Mouse (Mus musculus) heart, adult 2 months (tissue): ENCODE results near the gene 1700029H14Rik. TPM values are rescaled to one million over a fixed set of nuclear protein-coding genes. Genes with fewer than 3 reads are reported as not detected.

ENCODE experiments used
- DNase-seq, 2 experiments: peaks; one replicate each; pipeline ENCODE4 v3.0.0; 2021
- H3K27ac ChIP-seq: fragments of 200-600 bp; 2 replicates; pipeline ENCODE4 v1.8.1; 2022
- H3K27me3 ChIP-seq: fragments of 200-500 bp; 2 replicates; pipeline ENCODE4 v1.6.1; 2012; ENCODE audit warnings: mild to moderate bottlenecking, low read length, inconsistent platforms, mixed read lengths; ENCODE audit not compliant: control insufficient read depth, insufficient read depth
- H3K36me3 ChIP-seq: fragments of 200-500 bp; 2 replicates; pipeline ENCODE4 v1.6.1; 2012; ENCODE audit warnings: low read length, inconsistent platforms; ENCODE audit not compliant: control insufficient read depth, insufficient read depth
- H3K4me1 ChIP-seq: fragments of 200-500 bp; 2 replicates; pipeline ENCODE4 v1.6.1; 2011; ENCODE audit warnings: low read length; ENCODE audit not compliant: control insufficient read depth, insufficient read depth
- H3K4me3 ChIP-seq: fragments of 200-600 bp; 2 replicates; pipeline ENCODE4 v1.8.1; 2022
- H3K79me2 ChIP-seq: fragments of 200-500 bp; replicated peaks from 2 replicates; pipeline ENCODE4 v1.6.1; 2012; ENCODE audit warnings: mild to moderate bottlenecking, inconsistent platforms, low read length, moderate library complexity, mixed read lengths; ENCODE audit not compliant: control insufficient read depth, insufficient read depth
- H3K9ac ChIP-seq: fragments of 200-500 bp; 2 replicates; pipeline ENCODE4 v1.6.1; 2012; ENCODE audit warnings: low read depth, mild to moderate bottlenecking, control low read depth, inconsistent platforms, low read length, mixed read lengths
- CTCF ChIP-seq: fragments of 200-600 bp; IDR thresholded peaks from 2 replicates; pipeline ENCODE4 v1.8.1; 2022; ENCODE audit warnings: antibody characterized with exemption, mild to moderate bottlenecking, moderate library complexity
- EP300 ChIP-seq: fragments of 200-500 bp; IDR thresholded peaks from 2 replicates; pipeline ENCODE4 v1.6.1; 2011; ENCODE audit warnings: low read depth, low read length, control low read depth; ENCODE audit not compliant: insufficient read depth
- POLR2A ChIP-seq: fragments of 200-500 bp; IDR thresholded peaks from 2 replicates; pipeline ENCODE4 v1.6.1; 2011; ENCODE audit warnings: mild to moderate bottlenecking, low read depth, low read length, control low read depth; ENCODE audit not compliant: insufficient read depth
- WGBS: fragments of 180-500 bp; shearing (Covaris S2); methylation state at CpG from one replicate; pipeline ENCODE4 v1.1.7; 2018; 5-methylcytosine and 5-hydroxymethylcytosine counted together
- intact Hi-C: fragments of 180-260 bp; cut with DNase I; formaldehyde crosslinking; loops from one replicate; pipeline ENCODE4 v1.15.1; 2025
- long read RNA-seq: library from polyadenylated mRNA; stranded (forward); transcript quantifications from one replicate; pipeline ENCODE4 v2.0.0, GENCODE M21; 2021
- polyA plus RNA-seq: library from polyadenylated mRNA; depleted of rRNA; stranded (reverse); fragments of >200 nt; gene quantifications from 2 replicates; pipeline ENCODE4 v1.2.3, GENCODE M21; 2012; rRNA removed
- total RNA-seq, 2 experiments: library from RNA; stranded (reverse); gene quantifications; 2 replicates each; pipeline ENCODE4 v1.2.3; 2021

Gene 1700029H14Rik
- total RNA-seq, result not detected
- 0.32 and 0.45 TPM in 2 replicates for polyA plus RNA-seq
- long read RNA-seq, result 0 reads

DNA sequence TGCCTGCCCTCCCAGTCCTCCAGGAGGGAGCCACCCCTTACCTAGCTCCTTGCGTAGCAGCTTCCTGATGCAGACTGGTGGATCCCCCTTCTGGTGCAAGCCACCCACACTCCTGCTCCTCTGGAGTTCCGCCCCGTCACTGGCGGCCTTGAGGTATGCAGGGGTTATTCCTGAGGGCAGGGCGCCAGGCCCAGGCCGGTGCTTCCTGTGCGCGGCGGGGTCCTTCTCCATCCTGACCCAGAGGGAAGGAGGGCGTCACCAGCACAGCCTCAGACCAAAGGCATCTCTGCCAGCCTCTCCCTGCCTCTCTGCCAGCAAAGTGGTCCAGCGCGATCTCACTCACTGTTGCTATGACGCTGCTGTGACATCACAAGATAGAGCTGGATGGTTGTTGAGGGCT, at the start of gene 1700029H14Rik:
Gene 1700029H14Rik, minus strand, starts transcription at position 344 of the 400 bp plus-strand sequence.
- Histone ChIP-seq H3K4me3 (no peak within 1 kb of the TSS), H3K27ac (no peak within 1 kb of the TSS), H3K27me3 (no peaks in the 10 kb centered on the region), H3K79me2 (no peaks in the 10 kb centered on the region), H3K9ac (no peak within 1 kb of the TSS), H3K36me3 (no peaks in the 10 kb centered on the region), H3K4me1 (peaks cover 1% of the 10 kb centered on the region; the same call in 1 of the 2 replicates)
- 19% methylated on average over 13 of the region's 13 CpGs for WGBS
- TF ChIP-seq CTCF (peak; percentile 28), EP300 (no peak), POLR2A (no peak)
- intact Hi-C loops, result no loop called here
- DNase-seq, result peak; percentile 23 to 34

GRCm38 (mm10) chr8:13611702-13612101, 49.4 kb upstream of the 1700029H14Rik start:
- intact Hi-C loops, result no loop called here
- TF ChIP-seq POLR2A (no peak), CTCF (no peak), EP300 (no peak)
- no peaks in the 10 kb centered on the region for H3K27me3 ChIP-seq
- H3K4me1 ChIP-seq, result peaks cover 7% of the 10 kb centered on the region
- H3K36me3 ChIP-seq, result no peaks in the 10 kb centered on the region
- no peak overlapping the region for H3K9ac ChIP-seq
- no peak overlapping the region for H3K27ac ChIP-seq
- no peak overlapping the region for H3K4me3 ChIP-seq
- no peaks in the 10 kb centered on the region for H3K79me2 ChIP-seq
- WGBS, result 91% methylated on average over 12 of the region's 12 CpGs
- DNase-seq, result no peak

DNA sequence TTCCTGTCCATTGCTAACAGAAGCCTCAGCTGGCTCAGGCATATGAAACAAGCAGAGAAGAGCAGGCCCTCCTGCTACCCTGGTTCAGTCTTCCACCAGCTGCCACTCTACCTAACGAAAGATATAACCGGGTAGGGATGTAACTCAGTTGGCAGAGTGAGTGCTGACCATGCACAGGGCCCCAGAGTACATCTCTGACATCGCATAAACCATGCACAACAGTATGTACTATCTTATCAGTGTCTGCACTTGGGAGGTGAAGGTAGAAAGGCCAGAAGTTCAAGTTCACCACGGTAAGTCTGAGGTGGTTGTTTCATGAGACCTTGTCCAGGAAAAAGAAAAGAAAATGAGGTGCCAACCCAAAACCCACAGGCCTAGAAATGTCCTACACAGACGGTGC, 47.7 kb upstream of the 1700029H14Rik start:
- WGBS, result 48% methylated on average over 5 of the region's 5 CpGs
- no peak for TF ChIP-seq EP300
- TF ChIP-seq POLR2A, result no peak
- no peak for TF ChIP-seq CTCF
- Histone ChIP-seq H3K79me2 (no peaks in the 10 kb centered on the region), H3K27ac (no peak overlapping the region), H3K36me3 (no peaks in the 10 kb centered on the region), H3K4me3 (no peak overlapping the region), H3K9ac (no peak overlapping the region), H3K4me1 (peaks cover 2% of the 10 kb centered on the region), H3K27me3 (no peaks in the 10 kb centered on the region)
- DNase-seq, result no peak
- intact Hi-C loops, result no loop called here

- Histone ChIP-seq H3K27ac (no peak overlapping the region), H3K36me3 (no peaks in the 10 kb centered on the region), H3K79me2 (no peaks in the 10 kb centered on the region), H3K4me1 (peaks cover 2% of the 10 kb centered on the region), H3K9ac (no peak overlapping the region), H3K4me3 (no peak overlapping the region), H3K27me3 (no peaks in the 10 kb centered on the region)
- TF ChIP-seq CTCF (no peak), POLR2A (no peak), EP300 (no peak)
- DNase-seq, result no peak
- WGBS, result 92% methylated on average over 6 of the region's 6 CpGs
- intact Hi-C loops, result no loop called here
These were observed 46.7 kb upstream of the 1700029H14Rik start for GRCm38 (mm10) chr8:13608946-13609345.

- no peaks in the 10 kb centered on the region for H3K36me3 ChIP-seq
- H3K27ac ChIP-seq, result no peak overlapping the region
- no peak for DNase-seq
- H3K27me3 ChIP-seq, result no peaks in the 10 kb centered on the region
- no peak overlapping the region for H3K4me3 ChIP-seq
- H3K9ac ChIP-seq, result no peak overlapping the region
- intact Hi-C loops, result no loop called here
- no peak for TF ChIP-seq EP300
- no peak for TF ChIP-seq POLR2A
- TF ChIP-seq CTCF, result no peak
- H3K79me2 ChIP-seq, result no peaks in the 10 kb centered on the region
- WGBS, result 85% methylated on average over 7 of the region's 7 CpGs
- H3K4me1 ChIP-seq, result peaks cover 5% of the 10 kb centered on the region
These were observed 43.7 kb upstream of the 1700029H14Rik start for GRCm38 (mm10) chr8:13605920-13606480.

GRCm38 (mm10) chr8:13602621-13603020, 40.4 kb upstream of the 1700029H14Rik start:
- 80% methylated on average over 8 of the region's 8 CpGs for WGBS
- Histone ChIP-seq H3K79me2 (no peaks in the 10 kb centered on the region), H3K27me3 (no peaks in the 10 kb centered on the region), H3K27ac (no peak overlapping the region), H3K4me1 (peaks cover 11% of the 10 kb centered on the region), H3K36me3 (no peaks in the 10 kb centered on the region), H3K9ac (no peak overlapping the region), H3K4me3 (no peak overlapping the region)
- no peak for TF ChIP-seq EP300
- TF ChIP-seq POLR2A, result no peak
- TF ChIP-seq CTCF, result peak; percentile 75
- peak in 1 of 2 experiments; percentile 56 for DNase-seq
- intact Hi-C loops, result loop anchor here (5.0 kb wide), 1 partner anchor 75 kb away; the partner anchor contains the start of gene Rasa3
